Mouse (Mus musculus) c-Kit-negative CD71-positive TER-119-positive erythroid progenitor cells, embryonic 14.5 days (primary cell): ENCODE results near the gene Pdk2.
"Not testable (repeated sequence)": the region's sequence is repeated elsewhere in the genome, so short reads cannot be mapped to it uniquely, and the experiment has no call there.

Source experiments
- DNase-seq: peaks from one replicate; pipeline ENCODE4 v3.0.0-alpha.2; 2013; ENCODE audit warnings: low read depth, low spot score

Pdk2 gene

DNA sequence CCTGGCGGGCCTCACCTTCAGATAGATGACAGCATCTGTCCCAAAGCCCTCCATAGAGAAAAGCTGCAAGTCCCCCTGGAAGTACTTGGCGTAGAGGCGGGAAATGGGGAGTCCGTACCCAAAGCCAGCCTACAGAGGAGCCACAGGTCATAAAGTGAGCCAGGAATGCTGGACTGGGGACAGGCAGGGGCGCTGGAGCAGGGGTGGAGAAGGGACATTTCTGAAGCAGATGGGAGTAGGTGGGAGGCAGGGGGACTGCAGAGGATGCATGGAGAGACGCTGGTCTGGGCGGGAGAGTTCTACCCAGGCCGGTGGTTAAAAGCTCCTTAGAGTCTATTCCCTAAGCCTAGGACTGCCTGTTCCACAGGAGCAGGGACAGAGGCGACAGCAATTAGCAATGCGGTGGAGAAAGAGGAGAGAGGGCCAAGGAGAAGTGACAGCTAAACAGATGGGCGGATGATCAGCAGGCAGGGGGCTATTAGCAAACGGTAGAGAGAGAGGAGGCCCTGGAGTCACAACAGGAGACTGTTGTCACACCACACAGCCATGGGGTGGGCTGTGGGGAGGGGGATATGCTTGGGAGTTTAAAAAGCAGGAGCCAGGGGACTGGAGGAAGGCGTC is 13.2 kb downstream of the Pdk2 start:
- no peak for DNase-seq

DNA sequence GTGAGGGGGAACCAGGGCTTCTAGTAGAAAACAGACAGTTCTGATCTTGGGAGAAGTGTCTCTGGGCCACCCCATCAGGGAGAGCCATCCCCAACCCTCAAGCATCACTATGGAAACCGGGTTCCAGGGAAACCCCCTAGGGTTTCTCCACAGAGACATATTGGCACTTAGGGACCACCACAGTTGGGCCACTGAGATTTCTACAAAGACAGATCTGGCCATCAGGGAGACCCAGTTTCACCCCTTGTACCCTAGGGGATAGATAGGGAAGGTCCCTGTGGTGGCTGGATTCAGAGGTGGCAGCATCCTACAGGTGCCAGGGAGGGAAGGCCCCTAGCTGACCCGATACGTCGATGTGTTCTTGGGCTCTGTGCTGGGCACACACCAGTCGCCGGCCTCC is 14.3 kb downstream of the Pdk2 start:
- no peak for DNase-seq

DNA sequence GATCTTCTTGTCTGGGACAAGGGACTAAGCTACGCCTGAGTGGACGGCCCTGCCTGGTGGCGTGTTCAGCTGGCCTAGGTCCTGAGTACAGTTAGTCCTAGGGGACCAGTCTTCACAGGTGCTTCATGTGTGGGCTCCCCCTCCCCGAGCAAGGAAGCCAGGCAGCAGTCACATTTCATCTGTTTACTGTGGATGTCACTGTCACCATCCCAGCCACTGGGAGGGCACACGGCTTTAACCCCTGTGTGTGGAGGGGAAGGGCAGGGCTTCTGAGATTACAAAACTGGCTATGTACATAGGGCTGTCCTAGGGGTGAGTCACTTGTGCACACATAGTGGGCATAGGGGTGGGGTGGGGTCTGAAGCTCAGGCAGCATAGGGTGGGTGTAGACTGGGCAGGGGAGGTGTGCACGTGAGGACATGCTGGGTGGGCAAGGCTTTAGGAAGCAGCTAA is 15.0 kb downstream of the Pdk2 start:
- DNase-seq, result no peak

DNA sequence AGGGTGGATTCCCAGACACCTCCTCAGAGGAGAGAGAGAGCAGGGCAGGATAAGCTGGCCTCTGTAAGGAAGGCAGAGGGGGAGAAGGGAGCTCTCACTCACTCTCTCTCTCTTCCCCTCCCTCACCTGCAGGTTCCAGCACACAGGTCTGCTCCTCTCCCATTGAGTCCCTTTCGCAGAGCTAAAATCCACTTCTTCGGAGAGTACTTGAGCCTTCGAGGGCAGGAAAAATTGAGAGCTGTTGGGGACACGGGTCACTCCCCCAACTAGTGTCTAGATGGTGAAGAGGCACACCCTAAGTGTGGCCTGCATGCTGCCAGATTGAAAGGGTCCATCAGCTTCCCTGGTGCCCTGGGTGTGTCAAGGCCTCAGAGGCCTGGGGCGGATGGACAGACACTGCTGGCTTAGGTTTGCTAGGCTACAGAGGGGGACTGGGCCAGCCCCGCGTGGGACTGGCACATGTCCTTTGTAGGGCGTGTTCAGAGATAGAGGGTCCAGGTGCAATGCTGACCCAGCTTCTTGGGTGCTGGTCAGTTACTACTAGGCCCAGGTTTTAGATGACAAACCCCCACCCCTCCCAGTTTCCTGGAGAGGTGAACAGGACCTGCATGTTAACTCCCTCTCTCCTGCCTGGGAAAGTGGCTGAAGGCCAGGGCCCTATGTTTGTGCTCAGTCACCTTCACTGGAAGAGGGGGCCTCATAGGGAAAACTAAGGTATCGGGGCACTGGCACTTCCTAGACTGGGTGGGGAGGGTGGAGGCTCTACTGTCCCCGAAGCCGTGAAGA is 15.7 kb downstream of the Pdk2 start:
- no peak for DNase-seq

DNA sequence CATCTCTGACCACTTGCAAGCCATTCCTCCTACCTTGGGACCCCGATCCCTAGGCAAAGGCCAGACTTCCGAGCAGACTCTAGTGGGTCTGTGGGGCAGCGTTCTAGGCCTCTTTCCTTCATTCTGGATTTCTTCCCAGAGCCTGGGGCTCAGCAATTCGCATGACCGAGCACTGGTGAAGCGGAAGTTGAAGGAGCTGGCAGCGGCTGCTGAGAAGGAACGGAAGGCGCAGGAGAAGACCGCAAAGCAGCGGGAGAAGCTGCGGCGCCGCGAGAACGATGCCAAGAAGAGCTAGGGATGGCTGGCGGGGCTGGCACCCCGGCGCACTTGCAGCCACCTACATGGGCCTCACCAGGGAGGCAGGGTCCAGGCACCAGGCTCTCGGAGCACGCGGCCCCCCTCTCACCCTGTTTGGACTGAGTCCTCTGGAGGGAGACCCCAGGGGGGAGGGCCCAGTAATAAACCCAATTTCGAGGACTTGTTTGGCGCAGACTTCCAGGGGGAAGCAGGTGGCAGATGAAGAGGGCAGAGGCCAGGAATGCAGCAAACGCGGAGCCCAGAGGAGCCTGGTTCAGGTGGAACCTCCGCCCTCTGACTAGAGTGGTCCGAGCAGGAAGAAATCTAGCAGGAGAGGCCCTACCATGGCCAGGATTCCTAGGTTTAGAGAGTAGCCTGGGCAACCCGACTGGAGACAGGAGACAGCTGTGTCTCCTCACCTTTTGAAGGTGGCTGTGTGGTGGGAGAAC is 16.5 kb downstream of the Pdk2 start:
- no peak for DNase-seq

DNA sequence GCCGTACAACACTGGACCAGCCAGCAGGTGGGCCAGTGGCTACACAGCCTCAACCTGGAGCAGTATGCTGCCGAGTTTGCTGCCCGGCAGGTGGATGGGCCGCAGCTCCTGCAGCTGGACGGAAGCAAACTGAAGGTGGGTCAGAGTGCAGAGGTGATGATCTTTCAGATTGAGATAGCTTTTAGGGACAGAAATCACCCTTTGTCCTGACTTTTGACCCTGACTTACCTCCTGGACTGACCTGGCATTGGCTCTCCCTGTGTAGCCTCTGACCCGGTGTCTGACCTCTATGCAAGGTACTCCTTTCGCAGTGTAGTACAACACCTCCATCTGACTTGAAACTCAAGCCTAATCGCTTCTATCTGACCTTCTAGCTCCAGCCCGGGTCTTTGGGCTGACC is 17.7 kb downstream of the Pdk2 start:
- no peak for DNase-seq

DNA sequence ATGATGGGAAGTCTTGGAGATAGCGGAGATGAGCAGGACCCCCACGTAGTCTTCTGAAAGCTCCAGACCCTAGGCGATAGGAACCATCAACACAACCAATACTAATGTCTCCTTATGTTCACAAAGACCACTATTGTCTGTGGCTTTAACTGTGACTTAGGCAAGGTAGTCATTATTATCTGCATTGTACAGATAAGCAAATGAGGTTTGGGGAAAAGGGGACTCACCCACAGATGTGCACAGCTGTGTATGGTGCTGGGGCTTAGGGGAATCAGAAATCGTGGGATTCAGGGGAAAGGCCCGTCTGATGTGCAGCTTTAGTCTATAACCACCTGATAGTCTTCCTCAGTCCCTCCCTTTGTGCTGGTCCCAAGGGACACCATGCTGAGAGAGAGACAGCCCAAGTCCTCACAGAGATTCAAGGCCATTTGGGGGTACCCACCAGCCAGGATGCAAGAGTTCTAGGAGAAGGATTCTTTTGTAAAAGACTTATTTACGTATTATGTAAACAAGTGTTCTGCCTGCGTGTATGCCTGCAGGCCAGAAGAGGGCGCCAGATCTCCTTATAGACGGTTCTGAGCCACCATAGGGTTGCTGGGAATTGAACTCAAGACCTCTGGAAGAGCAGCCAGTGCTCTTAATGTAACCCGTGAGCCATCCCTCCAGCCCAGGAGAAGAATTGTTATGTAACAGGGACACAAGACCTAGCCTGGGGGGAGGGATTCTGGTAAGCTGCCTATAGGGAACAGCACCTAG is 18.7 kb downstream of the Pdk2 start:
- DNase-seq, result no peak

DNA sequence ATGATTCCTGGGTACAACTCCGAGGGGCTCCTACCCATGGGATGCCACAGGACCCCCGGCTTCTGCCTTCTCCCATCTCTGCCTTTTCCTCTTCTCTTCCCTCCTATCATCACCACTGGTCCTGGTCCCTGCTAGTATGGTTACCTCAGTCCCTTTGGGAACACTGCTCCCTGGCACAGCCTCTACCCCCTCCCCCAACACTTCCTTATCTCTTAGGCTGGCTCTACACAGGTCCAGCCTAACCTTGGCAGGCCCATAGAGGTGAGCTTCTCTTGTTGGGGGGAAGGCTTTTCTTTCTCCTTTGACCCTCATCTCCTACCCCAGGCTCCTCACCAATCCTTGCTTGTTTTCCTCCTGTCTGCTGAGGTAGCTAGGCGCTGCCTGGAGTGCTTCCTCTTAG is 25.7 kb downstream of the Pdk2 start:
- DNase-seq, result no peak

DNA sequence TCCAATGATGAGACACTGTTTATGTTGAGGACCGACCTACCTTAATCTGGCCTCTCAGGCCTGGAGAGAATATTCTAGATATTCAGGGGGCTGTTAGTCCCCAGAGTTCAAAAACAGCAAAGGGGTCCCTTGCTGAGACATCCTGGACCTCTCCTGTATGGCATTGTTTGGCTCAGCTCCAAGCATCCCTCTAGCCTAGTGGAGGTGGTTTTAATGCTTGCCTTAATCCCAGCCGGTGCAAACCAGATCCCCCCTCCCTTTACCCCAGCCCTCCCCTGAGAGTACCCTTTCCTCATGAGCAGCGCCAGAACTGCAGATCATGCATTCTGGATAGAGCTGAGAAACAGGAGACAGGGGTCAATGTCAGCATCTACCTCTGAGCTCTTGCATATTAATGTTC is 28.7 kb downstream of the Pdk2 start:
- no peak for DNase-seq

DNA sequence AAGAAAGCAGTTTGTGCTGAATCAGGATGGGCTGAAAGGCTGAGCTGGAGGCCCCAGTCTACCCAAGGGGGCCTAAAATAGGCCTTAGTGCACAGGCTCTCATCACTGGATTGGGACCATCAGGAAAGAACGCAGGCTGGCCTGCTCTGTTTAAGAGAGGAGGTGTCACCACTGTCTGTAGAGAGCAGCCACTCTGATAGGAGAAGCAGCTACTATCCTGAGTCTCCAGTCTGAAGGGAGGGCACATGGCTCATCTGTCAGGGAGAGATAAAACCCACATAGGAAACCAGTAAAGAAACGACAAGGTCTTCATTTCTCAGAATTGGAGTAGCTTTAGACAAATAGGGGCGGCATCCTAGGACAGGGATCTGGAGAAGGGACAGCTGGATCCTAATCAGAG is 29.1 kb downstream of the Pdk2 start:
- peak; percentile 90 for DNase-seq

DNA sequence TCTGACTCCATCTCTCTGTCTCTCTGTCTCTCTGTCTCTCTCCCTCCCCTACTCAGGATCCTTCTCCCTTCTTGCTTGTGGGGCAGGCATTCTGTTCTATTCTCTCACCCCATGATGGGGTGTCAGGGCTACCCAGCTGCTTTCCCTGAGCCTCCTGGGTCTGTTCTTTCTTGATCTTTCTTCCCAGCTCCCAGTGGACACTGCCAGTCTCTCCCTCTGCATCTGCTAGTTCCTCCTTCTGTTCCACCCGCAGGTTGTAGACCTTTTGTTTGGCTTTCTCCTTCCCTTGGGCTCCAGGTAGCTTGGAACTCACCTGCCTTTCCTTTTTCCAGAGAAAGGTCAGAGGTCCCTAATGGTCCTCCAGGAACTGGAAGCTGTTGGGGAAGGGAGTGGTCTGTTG is 29.7 kb downstream of the Pdk2 start:
- DNase-seq, result no peak

DNA sequence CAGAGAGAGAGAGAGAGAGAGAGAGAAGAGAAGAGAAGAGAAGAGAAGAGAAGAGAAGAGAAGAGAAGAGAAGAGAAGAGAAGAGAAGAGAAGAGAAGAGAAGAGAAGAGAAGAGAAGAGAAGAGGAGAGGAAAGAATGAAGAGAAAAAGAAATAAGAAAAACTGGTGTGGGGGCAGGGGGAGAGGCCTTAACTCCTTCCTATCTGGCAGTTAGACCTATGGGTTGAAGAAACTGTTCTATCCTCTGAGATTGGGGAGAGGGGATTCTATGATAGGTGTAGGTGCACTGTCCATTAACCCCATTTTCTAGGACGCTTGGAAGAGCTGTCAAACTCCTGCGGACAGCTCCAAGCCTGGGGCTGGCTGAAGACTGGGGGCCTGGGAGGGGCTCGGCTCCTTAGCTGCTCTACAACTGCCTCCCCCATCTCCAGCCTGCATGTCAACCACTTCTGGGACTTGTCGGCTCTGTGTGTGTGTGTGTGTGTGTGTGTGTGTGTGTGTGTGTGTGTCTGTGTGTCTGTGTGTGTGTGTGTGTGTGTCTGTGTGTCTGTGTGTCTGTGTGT is 30.2 kb downstream of the Pdk2 start:
- not testable (repeated sequence) for DNase-seq

DNA sequence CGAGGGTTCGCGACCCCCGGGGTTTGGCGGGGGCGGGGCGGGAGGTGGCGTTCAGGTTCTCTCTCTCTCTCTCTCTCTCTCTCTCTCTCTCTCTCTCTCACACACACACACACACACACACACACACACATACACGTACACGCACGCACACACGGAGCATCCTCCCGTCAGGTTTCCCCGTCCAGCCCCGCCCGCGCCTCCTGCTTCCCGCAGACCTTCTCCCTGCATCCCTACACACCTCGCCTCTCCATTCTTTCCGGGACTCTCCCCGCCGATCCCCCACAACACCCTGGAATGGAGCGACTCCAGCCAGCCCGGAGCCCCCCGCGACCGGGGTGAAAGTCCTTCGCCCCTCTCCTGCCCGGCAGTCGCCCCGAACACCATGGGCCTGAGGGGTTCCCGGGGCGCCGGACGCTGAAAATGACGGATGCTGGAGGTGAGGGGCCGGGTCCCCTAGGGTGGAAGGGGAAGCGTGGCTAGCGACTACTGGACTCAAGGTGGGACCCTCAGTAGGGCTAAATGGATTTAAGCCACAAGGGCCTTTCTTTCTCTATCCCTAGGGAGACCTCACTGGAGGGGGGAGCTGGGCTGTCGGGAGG is 30.9 kb downstream of the Pdk2 start:
- no peak for DNase-seq

DNA sequence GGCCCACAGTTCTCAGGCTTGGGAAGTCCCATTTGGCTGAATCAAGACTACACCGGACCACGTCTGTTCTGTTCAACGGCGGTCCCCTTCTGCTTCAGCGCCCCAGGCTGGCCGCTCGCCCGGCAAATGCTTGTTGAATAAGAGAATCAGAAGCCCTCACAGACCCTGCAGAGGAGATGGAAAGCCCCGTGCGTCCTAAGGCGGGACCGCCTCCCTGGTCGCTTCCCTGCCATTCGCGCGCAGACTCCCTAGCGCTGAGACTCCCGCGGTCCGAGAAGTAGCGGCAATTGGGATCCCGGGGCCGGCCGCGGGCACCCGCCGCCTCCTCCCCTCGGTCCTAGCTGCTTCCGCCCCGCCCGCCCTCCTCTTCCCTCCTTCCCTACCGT is 31.5 kb downstream of the Pdk2 start, which contains the start of gene Samd14:
Gene Samd14, plus strand, starts transcription at position 251 of the 386 bp plus-strand sequence.
- DNase-seq, result no peak

DNA sequence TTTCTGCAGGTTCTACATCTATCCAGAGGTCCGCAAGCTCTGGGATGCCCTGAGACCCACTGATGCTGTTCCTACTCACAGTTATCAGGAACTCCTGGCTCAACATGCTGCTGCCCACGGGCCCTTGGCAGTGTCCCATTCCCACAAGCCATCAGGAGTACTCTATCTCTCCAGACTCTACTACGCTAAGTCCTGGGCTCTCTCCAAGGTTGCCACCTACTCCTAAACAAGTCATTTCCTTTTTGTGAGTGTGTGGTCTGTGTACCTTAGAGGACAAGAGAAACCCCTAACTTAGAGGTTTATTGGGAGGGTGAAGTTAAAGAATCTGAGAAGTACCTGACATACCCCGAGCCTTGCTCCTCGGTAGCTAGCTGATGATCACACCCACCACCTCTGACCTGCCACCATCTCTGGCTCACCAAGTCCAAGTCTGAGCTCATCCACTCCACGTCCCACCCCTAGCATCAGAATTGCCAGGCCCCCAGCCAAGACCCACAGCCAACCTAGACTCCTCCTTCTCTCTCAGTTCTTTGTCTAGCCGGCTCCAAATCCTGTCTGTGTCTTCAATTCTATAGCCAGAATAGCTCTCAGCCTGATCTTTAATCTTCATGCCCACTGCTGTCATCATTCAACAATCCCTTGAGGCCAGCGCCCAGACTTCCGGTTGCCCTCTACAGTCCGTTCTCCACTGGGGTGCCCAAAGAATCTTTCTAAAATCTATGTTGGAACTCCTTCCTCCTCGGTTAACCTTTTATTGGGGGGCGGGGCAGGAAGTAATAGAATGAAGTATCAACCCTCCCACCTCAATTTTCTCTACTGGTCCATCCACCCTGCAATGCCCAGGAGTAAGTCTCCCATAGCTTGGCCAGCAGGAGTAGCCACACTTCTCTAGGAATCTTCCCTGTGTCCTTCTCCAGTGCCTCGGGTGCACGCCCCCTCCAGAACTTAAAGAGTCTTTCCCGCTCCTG is 32.2 kb downstream of the Pdk2 start:
- DNase-seq, result no peak

DNA sequence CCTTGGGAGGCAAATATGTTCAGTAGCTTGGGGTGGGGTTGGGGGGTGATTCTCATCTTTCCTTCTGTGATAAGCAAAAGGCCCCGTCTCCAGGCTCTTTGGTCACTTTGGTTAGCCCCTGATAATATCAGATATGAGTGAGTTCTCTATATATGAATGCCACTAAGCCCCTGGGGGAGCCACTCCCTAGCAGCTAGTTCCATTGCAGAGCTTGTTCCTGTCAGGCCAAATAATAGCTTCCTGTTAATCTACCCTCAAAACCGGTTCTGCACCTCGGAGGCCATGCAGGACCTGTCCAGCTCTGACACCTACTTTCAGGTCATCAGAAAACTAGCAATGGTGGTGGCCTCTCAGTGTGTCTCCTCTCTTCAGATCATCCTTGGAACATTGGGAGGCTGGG is 33.7 kb downstream of the Pdk2 start:
- no peak for DNase-seq

DNA sequence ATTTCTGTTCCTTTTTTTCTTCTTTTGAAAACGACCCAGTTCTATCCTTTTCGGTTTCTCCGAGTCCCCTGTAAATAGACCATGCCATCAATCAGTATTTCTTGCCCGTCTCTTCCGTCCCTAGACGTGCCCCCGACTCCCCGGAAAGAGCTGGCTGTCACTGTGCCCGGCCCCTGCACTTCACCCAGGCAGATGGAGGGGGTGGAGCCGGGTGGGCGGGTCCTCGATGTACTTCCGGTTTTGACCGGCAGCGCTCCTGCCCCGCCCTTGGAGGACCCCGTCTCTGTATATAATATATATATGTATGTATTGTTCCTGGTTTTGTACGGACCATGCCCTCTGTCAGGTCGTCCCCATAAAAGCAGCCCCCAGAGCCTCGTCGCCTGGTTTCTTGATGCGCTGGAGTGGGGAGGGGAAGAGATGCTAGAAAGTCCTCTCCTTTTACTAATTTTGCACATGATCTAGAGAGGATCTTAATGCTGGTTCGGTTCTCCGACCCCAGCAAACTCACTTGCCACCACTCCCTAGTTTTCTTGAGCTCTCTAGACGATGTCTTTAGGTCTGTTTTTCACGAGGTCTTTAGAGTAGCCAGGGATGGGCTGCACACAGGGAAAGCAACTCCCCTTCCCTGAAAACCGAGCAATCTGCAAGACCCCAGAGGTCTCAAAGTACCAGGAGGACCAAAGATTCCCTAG is 34.5 kb downstream of the Pdk2 start:
- peak; percentile 69 for DNase-seq

DNA sequence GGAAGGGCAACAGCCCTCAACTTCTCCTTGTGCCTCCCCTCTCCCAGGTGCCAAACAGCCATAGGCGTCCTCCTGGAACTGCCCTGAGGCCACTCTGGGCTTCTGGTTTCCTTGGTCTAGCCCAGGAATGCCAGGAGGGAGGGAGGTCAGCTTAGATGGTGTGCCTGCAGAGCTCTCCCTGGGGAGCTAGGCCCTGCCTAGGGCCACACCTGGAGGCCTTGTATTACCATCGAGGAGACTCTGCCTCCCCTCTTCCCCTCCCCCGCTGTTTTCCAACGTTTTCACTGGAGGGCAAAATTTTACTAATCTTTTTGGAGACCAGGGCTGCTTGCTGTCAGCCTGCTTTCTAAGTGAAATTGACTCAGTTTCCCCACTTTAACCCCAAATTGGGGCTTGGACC is 35.1 kb downstream of the Pdk2 start:
- DNase-seq, result no peak

DNA sequence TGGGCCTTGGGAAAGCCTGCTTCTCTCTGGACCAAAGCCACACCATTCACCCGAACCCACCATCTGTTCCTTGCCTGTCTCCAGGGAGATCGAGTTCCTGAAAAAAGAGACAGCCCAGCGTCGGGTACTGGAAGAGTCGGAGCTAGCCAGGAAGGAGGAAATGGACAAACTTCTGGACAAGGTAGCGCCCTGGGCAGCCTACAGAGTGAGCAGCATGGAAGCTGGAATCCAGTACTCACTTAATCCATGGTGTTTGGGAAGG is 36.3 kb downstream of the Pdk2 start:
- DNase-seq, result no peak
